Mouse (Mus musculus): ENCODE measurements at regions not wholly inside any gene's neighbourhood (a gene's known extent, or its start where the extent isn't known, plus 50 kb on each side); places are given as distances from the start of the nearest gene placed in this dataset.

- Histone ChIP-seq H3K27me3 (ENCODE audit: control insufficient read depth in 1 of 2, insufficient read depth in 2 of 2, low read length in 2 of 2) (peaks cover 0 to 2% of the 10 kb centered on the region in 2 experiments; a peak in 3 of 4 replicates), H3K9ac (ENCODE audit: control insufficient read depth, low read depth, low read length, poor library complexity, severe bottlenecking) (no peak overlapping the region), H3K79me2 (ENCODE audit: control insufficient read depth, insufficient read depth, low read length, poor library complexity) (no peaks in the 10 kb centered on the region), H3K9me3 (replicated peaks; ENCODE audit: insufficient read depth, low read length) (no peaks in the 10 kb centered on the region), H3K4me3 (ENCODE audit: control insufficient read depth in 1 of 2, insufficient read depth in 1 of 2, low read depth in 2 of 2, low read length in 2 of 2) (no peak overlapping the region), H3K27ac (ENCODE audit: control insufficient read depth, low read depth, low read length) (no peak overlapping the region), H3K4me1 (ENCODE audit: control insufficient read depth in 1 of 2, insufficient read depth in 2 of 2, low read length in 2 of 2) (no peaks in the 10 kb centered on the region), H3K36me3 (ENCODE audit: control insufficient read depth in 1 of 2, insufficient read depth in 2 of 2, low read length in 2 of 2) (no peaks in the 10 kb centered on the region; a peak in 1 of 4 replicates)
- no peak for TF ChIP-seq TBP (IDR thresholded peaks at IDR 0.05; ENCODE audit: low read depth, low read length)
- TF ChIP-seq POLR2AphosphoS5 (IDR thresholded peaks at IDR 0.05; ENCODE audit: borderline replicate concordance, low read depth, low read length) = no peak
- no peak for TF ChIP-seq CTCF (IDR thresholded peaks at IDR 0.05 in 2 of 3, conservative IDR thresholded peaks at IDR 0.05 in 1 of 3; ENCODE audit: control insufficient read depth in 1 of 3, insufficient read depth in 1 of 3, low read depth in 2 of 3, low read length in 3 of 3, poor library complexity in 1 of 3, severe bottlenecking in 1 of 3)
- TF ChIP-seq USF2 (IDR thresholded peaks at IDR 0.05; ENCODE audit: borderline replicate concordance in 1 of 2, insufficient read depth in 1 of 2, low read depth in 1 of 2, low read length in 2 of 2) = no peak
- TF ChIP-seq CHD1 (IDR thresholded peaks at IDR 0.05; ENCODE audit: low read depth, low read length) = no peak
- TF ChIP-seq SMC3 (IDR thresholded peaks at IDR 0.05; ENCODE audit: low read depth, low read length) = no peak
- TF ChIP-seq MEF2A (IDR thresholded peaks at IDR 0.05; ENCODE audit: extremely low read depth, insufficient replicate concordance, low read depth, low read length, poor library complexity, severe bottlenecking) = no peak
- TF ChIP-seq MYB (IDR thresholded peaks at IDR 0.05; ENCODE audit: low read depth, low read length) = no peak
- no peak for TF ChIP-seq MAZ (IDR thresholded peaks at IDR 0.05; ENCODE audit: low read depth, low read length)
- TF ChIP-seq USF1 (IDR thresholded peaks at IDR 0.05; ENCODE audit: low read depth, low read length) = no peak
- TF ChIP-seq ZNF384 (IDR thresholded peaks at IDR 0.05; ENCODE audit: low read depth, low read length) = no peak
- TF ChIP-seq KAT2A (conservative IDR thresholded peaks at IDR 0.05; ENCODE audit: low read depth, low read length) = no peak
- no peak for TF ChIP-seq TAL1 (IDR thresholded peaks at IDR 0.05; ENCODE audit: low read length)
- no peak for TF ChIP-seq MAX (IDR thresholded peaks at IDR 0.05; ENCODE audit: low read length)
- TF ChIP-seq HCFC1 (IDR thresholded peaks at IDR 0.05; ENCODE audit: low read depth, low read length) = no peak
- no peak for TF ChIP-seq ZKSCAN1 (IDR thresholded peaks at IDR 0.05; ENCODE audit: low read depth, low read length)
- TF ChIP-seq JUND (IDR thresholded peaks at IDR 0.05; ENCODE audit: low read depth, low read length) = no peak
- TF ChIP-seq ZC3H11A (IDR thresholded peaks at IDR 0.05; ENCODE audit: low read depth, low read length) = no peak
- TF ChIP-seq RCOR1 (IDR thresholded peaks at IDR 0.05; ENCODE audit: low read depth, low read length) = no peak
- no peak for DNase-seq (ENCODE audit: low read depth, low spot score)
Measured at GRCm38 (mm10) chr3:37804941-37805804, 80.9 kb upstream of the Gm5148 start.

- Histone ChIP-seq H3K9me3 (replicated peaks; ENCODE audit: insufficient read depth, low read length) (no peaks in the 10 kb centered on the region), H3K27me3 (ENCODE audit: control insufficient read depth in 1 of 2, insufficient read depth in 2 of 2, low read length in 2 of 2) (peaks cover 0 to 2% of the 10 kb centered on the region in 2 experiments; a peak in 3 of 4 replicates), H3K4me3 (ENCODE audit: control insufficient read depth in 1 of 2, insufficient read depth in 1 of 2, low read depth in 2 of 2, low read length in 2 of 2) (no peak overlapping the region), H3K79me2 (ENCODE audit: control insufficient read depth, insufficient read depth, low read length, poor library complexity) (no peaks in the 10 kb centered on the region), H3K27ac (ENCODE audit: control insufficient read depth, low read depth, low read length) (no peak overlapping the region), H3K9ac (ENCODE audit: control insufficient read depth, low read depth, low read length, poor library complexity, severe bottlenecking) (no peak overlapping the region), H3K36me3 (ENCODE audit: control insufficient read depth in 1 of 2, insufficient read depth in 2 of 2, low read length in 2 of 2) (no peaks in the 10 kb centered on the region; a peak in 2 of 4 replicates), H3K4me1 (ENCODE audit: control insufficient read depth in 1 of 2, insufficient read depth in 2 of 2, low read length in 2 of 2) (no peaks in the 10 kb centered on the region)
- TF ChIP-seq CHD2 (IDR thresholded peaks at IDR 0.05; ENCODE audit: low read length) (no peak), MAX (IDR thresholded peaks at IDR 0.05; ENCODE audit: low read length) (no peak), CHD1 (IDR thresholded peaks at IDR 0.05; ENCODE audit: low read depth, low read length) (no peak), ZC3H11A (IDR thresholded peaks at IDR 0.05; ENCODE audit: low read depth, low read length) (no peak), MYC (IDR thresholded peaks at IDR 0.05; ENCODE audit: low read depth, low read length) (no peak), MXI1 (IDR thresholded peaks at IDR 0.05; ENCODE audit: low read depth, low read length) (no peak), KAT2A (conservative IDR thresholded peaks at IDR 0.05; ENCODE audit: low read depth, low read length) (no peak), TBP (IDR thresholded peaks at IDR 0.05; ENCODE audit: low read depth, low read length) (no peak), USF1 (IDR thresholded peaks at IDR 0.05; ENCODE audit: low read depth, low read length) (no peak), TCF12 (IDR thresholded peaks at IDR 0.05; ENCODE audit: low read depth, low read length) (no peak), UBTF (IDR thresholded peaks at IDR 0.05; ENCODE audit: borderline replicate concordance, insufficient read depth, low read depth, low read length) (no peak)
- no peak for DNase-seq (ENCODE audit: low read depth, low spot score)
Measured at GRCm38 (mm10) chr3:37804261-37804660, 80.0 kb upstream of the Gm5148 start.
